Mouse (Mus musculus): Measurements from ENCODE around the gene Gm9508.
"Not testable (repeated sequence)": the region's sequence is repeated elsewhere in the genome, so short reads cannot be mapped to it uniquely, and the experiment has no call there.

The Gm9508 gene

GRCm38 (mm10) chr10:77697133-77697532 lies at the start of gene Gm9508:
Gm9508 (minus strand) TSS chr10:77697233.
- DNase-seq = no peak

DNA sequence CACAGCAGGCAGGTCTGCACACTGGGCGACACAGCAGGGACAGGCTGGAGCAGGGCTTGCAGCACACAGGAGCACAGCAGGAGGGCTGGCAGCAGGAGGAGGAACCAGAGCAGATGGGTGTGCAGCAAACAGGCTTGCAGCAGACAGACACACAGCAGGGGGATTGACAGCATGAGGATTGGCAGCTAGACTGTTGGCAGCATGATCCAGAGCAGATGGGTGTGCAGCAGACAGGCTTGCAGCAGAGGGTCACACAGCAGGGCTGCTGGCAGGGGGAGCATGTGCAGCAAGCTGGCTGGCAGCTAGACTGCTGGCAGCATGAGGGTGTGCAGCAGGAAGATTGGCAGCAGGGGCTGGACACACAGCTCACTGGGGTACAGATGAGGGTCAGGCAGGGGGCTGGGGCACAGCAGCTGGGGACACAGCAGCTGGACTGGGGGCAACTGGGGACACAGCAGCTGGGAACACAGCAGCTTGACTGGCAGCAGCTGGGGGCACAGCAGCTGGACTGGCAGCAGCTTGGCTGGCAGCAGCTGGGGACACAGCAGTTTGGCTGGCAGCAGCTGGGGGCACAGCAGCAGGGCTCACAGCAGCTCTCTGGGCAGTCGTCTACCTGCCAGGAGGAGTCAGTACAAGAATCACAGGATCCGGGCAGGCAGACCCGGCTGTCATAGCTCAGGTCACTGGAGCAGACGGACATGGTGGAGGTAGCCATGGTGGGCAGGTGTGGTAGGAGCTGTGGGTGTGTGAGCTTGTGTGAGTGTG lies 45.1 kb upstream of the Gm9508 start, which contains the start of gene Gm18596:
Gene Gm18596, minus strand, starts transcription at position 715 of the 765 bp plus-strand sequence.
- DNase-seq = not testable (repeated sequence)

GRCm38 (mm10) chr10:77738929-77739328 lies 41.9 kb upstream of the Gm9508 start:
- no peak for DNase-seq

DNA sequence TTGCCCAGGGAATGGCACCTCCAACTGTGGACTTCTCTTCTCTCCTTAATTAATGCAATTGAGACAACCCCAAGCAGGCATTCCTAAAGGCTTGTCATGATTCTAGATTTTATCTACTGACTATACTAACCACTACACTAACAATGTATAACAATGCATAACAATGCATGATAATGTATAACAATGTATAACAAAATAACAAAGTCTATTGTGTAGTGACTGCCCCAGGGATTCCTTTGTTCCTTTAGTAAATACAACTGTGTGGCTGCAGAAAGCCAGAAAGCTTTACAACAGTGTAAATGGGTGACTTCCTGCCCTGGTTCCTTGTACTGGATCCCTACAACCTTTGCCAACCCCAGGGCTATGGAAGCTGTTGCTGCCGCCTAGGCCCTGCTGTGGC lies 38.9 kb upstream of the Gm9508 start:
- no peak for DNase-seq

DNA sequence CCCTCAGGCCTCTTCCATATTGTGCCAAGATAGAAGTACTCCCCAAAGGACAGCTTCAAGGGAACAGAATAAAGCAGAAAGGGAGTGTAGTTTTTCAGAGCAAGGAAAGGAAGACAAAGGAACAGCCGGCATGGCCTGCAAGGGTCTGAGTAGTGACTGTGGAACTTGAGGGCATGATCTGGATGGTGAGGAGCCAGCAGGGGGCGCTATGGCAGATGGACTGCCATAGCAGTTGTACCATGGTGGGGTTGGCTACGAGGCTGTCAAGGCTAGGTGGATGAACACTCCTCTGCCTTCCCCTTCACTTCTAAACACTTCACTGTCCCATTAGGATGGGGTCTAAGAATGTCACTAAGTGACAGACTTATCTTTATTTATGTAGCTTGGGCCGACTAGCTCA lies 32.2 kb upstream of the Gm9508 start:
- peak; percentile 5 for DNase-seq

GRCm38 (mm10) chr10:77728280-77728679 lies 31.2 kb upstream of the Gm9508 start:
- no peak for DNase-seq

GRCm38 (mm10) chr10:77726186-77726585 lies 29.2 kb upstream of the Gm9508 start, which contains the start of gene Gm10100:
Gm10100 (plus strand) TSS chr10:77726486.
- no peak for DNase-seq

DNA sequence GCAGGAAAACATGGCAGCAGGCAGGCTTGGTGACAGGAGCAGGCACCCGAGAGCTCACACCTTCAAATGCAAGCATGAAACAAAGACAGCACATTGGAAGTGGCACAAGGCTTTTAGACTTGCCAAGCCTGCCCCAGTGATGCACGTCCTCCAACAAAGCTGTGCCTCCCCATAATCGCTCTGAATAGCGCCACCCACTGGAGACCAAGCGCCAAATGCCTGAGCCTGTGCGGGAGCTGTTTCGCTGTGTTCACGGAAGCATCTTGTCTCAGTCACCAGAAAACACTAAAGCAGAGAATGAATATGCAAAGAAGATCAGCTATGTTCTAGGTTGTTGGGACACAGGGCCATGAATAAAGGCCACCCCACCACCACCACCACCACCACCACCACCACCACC lies 27.8 kb upstream of the Gm9508 start:
- no peak for DNase-seq

GRCm38 (mm10) chr10:77720299-77720698 lies 23.3 kb upstream of the Gm9508 start, which contains the start of gene Krtap12-1:
Krtap12-1 (plus strand) TSS chr10:77720599.
- DNase-seq = not testable (repeated sequence)

DNA sequence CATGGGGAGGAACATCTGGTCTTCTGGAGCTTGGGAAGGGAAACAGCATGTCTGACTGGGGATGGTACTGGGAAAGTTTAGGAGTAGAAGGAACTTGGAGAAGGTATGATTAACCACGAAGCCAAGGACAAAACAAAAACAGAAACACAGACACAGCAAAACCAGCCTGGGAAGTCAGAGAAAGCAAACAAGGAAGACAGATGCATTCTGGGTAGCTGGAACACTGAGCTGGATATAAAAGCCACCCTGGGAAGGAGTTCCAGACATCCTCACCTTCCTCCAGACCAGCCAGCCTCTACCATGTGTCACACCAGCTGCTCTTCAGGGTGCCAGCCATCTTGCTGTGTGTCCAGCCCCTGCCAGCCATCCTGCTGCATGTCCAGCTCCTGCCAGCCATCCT lies 18.5 kb upstream of the Gm9508 start, which contains the start of gene Gm10142:
Gene Gm10142, plus strand, starts transcription at position 301 of the 400 bp plus-strand sequence.
- no peak for DNase-seq

GRCm38 (mm10) chr10:77713734-77714133 lies 16.7 kb upstream of the Gm9508 start:
- no peak for DNase-seq

DNA sequence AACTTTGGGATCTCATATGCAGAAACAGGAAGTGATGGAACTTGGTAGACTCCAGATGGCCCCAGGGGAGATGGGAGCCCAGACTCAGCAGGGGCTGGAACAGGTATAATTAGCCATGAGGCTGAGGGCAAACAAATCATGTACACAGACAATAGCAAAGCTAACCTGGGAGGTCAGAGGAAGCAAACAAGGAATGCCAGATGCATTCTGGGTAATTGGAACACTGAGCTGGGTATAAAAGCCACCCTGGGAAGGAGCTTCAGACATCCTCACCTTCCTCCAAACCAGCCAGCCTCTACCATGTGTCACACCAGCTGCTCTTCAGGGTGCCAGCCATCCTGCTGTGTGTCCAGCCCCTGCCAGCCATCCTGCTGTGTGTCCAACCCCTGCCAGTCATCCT lies 14.1 kb upstream of the Gm9508 start, which contains the start of gene Gm10024:
Gene Gm10024, plus strand, starts transcription at position 301 of the 400 bp plus-strand sequence.
- DNase-seq = not testable (repeated sequence)

GRCm38 (mm10) chr10:77709831-77710230 lies 12.8 kb upstream of the Gm9508 start:
- DNase-seq = no peak

- no peak for DNase-seq
These were observed 9.3 kb upstream of the Gm9508 start, which contains the start of gene Gm10272 for GRCm38 (mm10) chr10:77706326-77706725. Gm10272 (plus strand) TSS chr10:77706626.

GRCm38 (mm10) chr10:77690356-77690807 lies 6.7 kb downstream of the Gm9508 start, which contains the start of gene Gm19402:
Gm19402 (minus strand) TSS chr10:77690757.
- DNase-seq = not testable (repeated sequence)

- no peak for DNase-seq
These were observed 10.0 kb downstream of the Gm9508 start for GRCm38 (mm10) chr10:77687021-77687420.

DNA sequence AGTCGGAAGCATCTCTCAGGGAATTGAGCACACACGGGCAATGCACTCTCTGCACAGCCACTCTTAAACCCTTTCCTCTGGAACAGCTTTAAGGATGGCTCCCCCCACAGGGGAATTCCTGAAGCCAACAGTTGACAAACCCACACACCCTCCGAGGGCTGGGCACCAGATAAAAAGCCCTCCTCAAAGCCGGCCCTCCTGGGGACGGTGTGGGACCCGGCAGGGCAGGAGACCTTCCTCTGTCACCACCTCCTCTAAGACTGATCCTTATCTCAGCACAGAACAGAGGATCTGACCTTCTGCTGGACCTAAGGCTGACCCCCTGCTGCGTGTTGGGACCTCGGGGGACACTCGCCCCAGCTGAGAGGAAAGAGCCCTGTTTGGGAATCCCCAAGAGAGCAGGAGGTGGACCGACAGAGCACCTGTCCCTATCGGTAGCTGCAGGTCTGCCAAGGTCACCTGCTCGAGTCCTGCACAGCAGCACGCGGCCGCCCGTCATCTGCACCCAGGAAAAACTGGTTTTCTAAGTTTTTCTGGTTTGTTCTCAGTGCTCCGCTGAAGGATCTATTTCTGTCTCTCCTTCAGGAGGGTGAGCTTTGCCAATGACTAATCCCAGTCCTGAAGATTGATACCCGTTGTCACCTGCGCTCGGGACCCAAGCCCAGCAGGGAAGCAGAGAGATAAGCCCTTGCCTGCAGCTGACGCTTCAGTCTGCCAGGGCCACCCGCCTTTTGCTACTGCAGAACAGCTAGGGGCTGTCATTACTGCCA lies 11.0 kb downstream of the Gm9508 start, which contains the start of gene Tspear:
Gene Tspear, plus strand, starts transcription at position 675 of the 770 bp plus-strand sequence.
- DNase-seq = no peak

- no peak for DNase-seq
These were observed 12.9 kb downstream of the Gm9508 start for GRCm38 (mm10) chr10:77684181-77684580.

GRCm38 (mm10) chr10:77682994-77683393 lies 14.0 kb downstream of the Gm9508 start:
- DNase-seq = no peak

- no peak for DNase-seq
These were observed 19.5 kb downstream of the Gm9508 start for GRCm38 (mm10) chr10:77677562-77677961.

GRCm38 (mm10) chr10:77673765-77674164 lies 23.3 kb downstream of the Gm9508 start:
- no peak for DNase-seq

DNA sequence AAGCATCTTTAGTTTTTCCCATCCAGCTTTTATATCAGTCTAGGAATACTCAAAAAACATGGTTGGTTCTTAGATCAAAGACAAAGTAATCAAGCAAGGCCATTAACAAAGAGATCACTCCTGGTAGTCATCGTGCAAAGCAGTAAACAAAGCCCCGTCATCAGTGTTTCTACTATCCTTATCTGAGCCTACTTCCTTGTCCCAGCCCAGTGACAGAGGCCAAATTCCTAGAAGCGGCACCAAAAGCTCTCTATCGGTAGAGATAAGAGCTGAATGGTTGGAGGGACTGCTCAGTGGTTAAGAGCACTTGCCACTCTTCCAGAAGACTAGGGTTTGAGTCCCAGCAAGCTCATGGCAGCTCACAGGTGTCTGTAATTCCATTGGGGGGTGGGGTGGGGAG lies 25.5 kb downstream of the Gm9508 start:
- DNase-seq = no peak

GRCm38 (mm10) chr10:77670710-77671109 lies 26.3 kb downstream of the Gm9508 start:
- DNase-seq = no peak
